Mouse (Mus musculus) ES-Bruce4 (cell line): Measurements from ENCODE around the gene E330009J07Rik. TPM values are rescaled to one million over a fixed set of nuclear protein-coding genes. Genes with fewer than 3 reads are reported as not detected.
A peak's percentile ranks its signal among the peaks of the same experiment; 100 is the strongest.

Experiments
- H3K27ac ChIP-seq: 2 replicates; pipeline ENCODE4 v1.5.1; 2012; ENCODE audit warnings: low read length, inconsistent platforms; ENCODE audit not compliant: insufficient read depth
- H3K27me3 ChIP-seq: 2 replicates; pipeline ENCODE4 v1.6.1; 2012; ENCODE audit warnings: mild to moderate bottlenecking, low read length, inconsistent platforms; ENCODE audit not compliant: control insufficient read depth, poor library complexity, insufficient read depth, severe bottlenecking
- H3K36me3 ChIP-seq: 2 replicates; pipeline ENCODE4 v1.6.1; 2012; ENCODE audit warnings: inconsistent platforms, mild to moderate bottlenecking, low read length, moderate library complexity; ENCODE audit not compliant: control insufficient read depth, poor library complexity, insufficient read depth, severe bottlenecking
- H3K4me1 ChIP-seq: one replicate; pipeline ENCODE4 v1.8.1; 2011; ENCODE audit warnings: low read length; ENCODE audit not compliant: control insufficient read depth, insufficient read depth
- H3K4me3 ChIP-seq: 2 replicates; pipeline ENCODE4 v1.5.1; 2011; ENCODE audit warnings: low read depth, mild to moderate bottlenecking, low read length
- H3K9ac ChIP-seq: 2 replicates; pipeline ENCODE4 v1.6.1; 2012; ENCODE audit warnings: low read depth, mild to moderate bottlenecking, inconsistent platforms; ENCODE audit not compliant: poor library complexity, severe bottlenecking
- H3K9me3 ChIP-seq: replicated peaks from 2 replicates; pipeline ENCODE4 v1.6.1; 2012; ENCODE audit warnings: mild to moderate bottlenecking, low read length, inconsistent platforms; ENCODE audit not compliant: control insufficient read depth, poor library complexity, insufficient read depth, severe bottlenecking
- CTCF ChIP-seq: IDR thresholded peaks from one replicate; pipeline ENCODE4 v1.8.1; 2011; ENCODE audit warnings: low read depth, low read length
- EP300 ChIP-seq: IDR thresholded peaks from 2 replicates; pipeline ENCODE4 v1.6.1; 2011; ENCODE audit warnings: low read depth, low read length; ENCODE audit not compliant: insufficient read depth
- POLR2A ChIP-seq: IDR thresholded peaks from one replicate; pipeline ENCODE4 v1.8.1; 2011; ENCODE audit warnings: low read length; ENCODE audit not compliant: insufficient read depth
- polyA plus RNA-seq: library from polyadenylated mRNA; stranded (reverse); fragments of >200 nt; gene quantifications from 2 replicates; pipeline ENCODE4 v1.2.4, GENCODE M21; 2011; ENCODE audit warnings: low read depth; ENCODE audit not compliant: missing spikeins, insufficient read depth, insufficient read length

E330009J07Rik gene
- polyA plus RNA-seq, 1 experiment = 6.4 TPM

DNA sequence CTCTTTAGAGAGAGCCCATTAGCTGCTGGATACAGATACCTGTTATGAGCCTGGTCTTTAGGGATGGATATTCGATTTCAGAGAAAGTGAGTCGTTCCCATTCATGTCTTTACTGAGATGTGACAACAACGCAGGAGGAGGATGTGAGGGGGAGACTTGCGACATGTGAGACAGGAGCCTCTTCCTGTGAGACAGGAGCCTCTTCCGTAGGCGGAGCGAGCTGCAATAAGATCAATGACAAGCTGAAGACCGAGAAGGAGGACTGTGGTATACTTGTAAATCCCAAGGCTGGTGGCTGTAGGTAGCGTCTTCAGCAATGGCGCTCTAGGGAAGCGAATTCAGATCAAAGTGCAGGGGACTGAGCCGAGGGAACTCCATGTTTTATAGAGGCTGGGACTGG lies 3.8 kb upstream of the E330009J07Rik start:
- no peak for TF ChIP-seq EP300
- TF ChIP-seq CTCF = no peak
- no peak for TF ChIP-seq POLR2A
- H3K9ac ChIP-seq = no peak overlapping the region
- H3K27ac ChIP-seq = no peak overlapping the region
- H3K36me3 ChIP-seq = no peaks in the 10 kb centered on the region
- H3K4me1 ChIP-seq = no peaks in the 10 kb centered on the region
- H3K4me3 ChIP-seq = no peak overlapping the region
- H3K9me3 ChIP-seq = no peaks in the 10 kb centered on the region
- peaks cover 5% of the 10 kb centered on the region; the same call in 1 of the 2 replicates for H3K27me3 ChIP-seq

DNA sequence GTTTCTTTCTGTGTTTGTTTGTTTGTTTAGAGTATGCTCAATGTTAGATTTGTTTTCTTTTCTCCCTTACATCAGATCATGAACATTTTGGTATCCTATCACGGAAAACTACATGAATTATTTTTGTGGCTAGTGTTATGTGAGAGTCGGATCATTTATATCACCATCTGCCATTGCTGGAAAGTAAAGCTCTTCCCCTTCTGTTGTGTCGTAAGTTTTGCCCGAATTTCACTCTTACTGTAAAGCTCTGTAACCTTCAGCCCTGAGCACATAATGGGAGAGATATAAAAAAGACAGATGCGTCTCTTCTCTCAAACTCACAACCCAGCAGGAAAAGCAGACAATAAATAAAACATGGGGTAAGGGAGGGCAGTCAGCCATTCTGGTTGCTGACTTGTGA lies 3.0 kb upstream of the E330009J07Rik start, which contains the start of gene Wee2:
Gene Wee2 (plus strand): TSS at position 153 of the 400 bp plus-strand sequence.
- no peaks in the 10 kb centered on the region for H3K4me1 ChIP-seq
- peaks cover 7% of the 10 kb centered on the region for H3K27me3 ChIP-seq
- H3K9ac ChIP-seq = no peak within 1 kb of the TSS
- H3K36me3 ChIP-seq = no peaks in the 10 kb centered on the region
- no peak within 1 kb of the TSS for H3K4me3 ChIP-seq
- H3K27ac ChIP-seq = no peak within 1 kb of the TSS
- H3K9me3 ChIP-seq = no peaks in the 10 kb centered on the region
- no peak for TF ChIP-seq EP300
- no peak for TF ChIP-seq CTCF
- TF ChIP-seq POLR2A = no peak

DNA sequence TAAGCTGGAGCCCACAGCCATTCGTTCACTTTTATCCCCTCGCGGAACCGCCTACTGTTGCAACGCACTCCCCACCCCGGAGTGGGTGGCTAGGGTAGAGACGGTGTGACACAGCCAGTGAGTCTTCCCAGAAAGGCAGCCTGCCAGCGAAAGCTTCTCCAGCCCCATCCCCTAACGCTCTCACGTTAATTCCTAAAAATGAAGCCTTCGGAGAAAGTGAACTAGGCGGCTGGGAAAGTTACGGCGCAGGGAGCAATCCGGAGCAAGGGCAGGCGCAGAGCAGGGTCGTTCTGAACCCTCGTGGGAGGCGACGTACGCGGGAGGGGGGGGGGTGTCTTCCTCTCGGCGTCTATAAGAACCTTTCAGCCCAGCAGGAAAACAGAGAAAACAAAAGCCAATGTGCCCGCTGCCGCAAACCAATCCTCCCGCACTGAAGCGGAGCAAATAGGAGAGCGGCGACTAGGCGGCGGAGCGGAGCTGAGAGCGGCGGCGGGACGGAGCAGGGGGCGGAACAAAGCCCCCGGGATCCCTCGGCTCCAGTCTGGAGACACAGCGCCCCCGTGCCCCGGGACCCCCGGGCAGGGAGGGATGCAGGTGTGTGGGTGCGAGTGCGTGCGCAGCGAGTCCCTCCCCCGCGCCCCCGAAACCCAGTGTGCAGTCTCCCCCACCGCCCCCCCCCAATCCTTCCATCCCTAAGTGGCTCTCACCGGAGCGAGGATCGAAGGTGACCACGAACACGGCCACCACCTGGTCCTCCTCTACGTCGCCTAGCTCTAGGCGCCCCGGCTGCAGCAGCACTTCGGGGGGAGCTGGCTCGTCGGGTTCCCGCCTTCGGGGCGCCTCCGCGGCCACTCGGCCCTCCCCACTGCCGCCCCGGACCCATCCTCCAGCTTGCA lies 536 bp downstream of the E330009J07Rik start:
- H3K9me3 ChIP-seq = no peaks in the 10 kb centered on the region
- H3K27me3 ChIP-seq = peaks cover 7% of the 10 kb centered on the region
- H3K9ac ChIP-seq = peak overlapping the region; percentile 81
- no peak overlapping the region for H3K27ac ChIP-seq
- peak overlapping the region; percentile 82 for H3K4me3 ChIP-seq
- no peaks in the 10 kb centered on the region for H3K4me1 ChIP-seq
- TF ChIP-seq POLR2A (no peak), CTCF (no peak), EP300 (no peak)
- no peaks in the 10 kb centered on the region for H3K36me3 ChIP-seq

DNA sequence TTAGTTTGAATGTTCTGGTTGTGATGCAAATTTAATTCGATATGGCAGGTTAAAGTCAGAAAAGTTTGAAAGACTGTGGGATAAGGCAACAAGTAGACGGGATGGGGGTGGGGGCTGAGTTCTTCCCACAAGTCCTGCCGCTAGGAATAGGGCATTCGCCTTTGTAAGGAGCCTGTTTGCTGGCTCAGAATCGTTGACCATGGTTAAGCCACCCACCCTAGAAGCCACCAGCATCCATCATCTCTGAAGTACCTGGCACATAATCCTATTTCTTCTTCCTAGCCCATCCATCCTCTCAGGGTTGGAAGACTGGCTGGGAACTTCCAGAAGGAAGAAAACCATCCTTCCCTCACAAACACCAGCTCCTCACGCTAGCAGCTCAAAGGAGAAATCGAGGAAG lies 1.2 kb downstream of the E330009J07Rik start:
- no peak for TF ChIP-seq EP300
- TF ChIP-seq POLR2A = no peak
- TF ChIP-seq CTCF = no peak
- Histone ChIP-seq H3K4me3 (peak overlapping the region; percentile 82), H3K36me3 (no peaks in the 10 kb centered on the region), H3K9ac (peak overlapping the region; percentile 81), H3K27ac (no peak overlapping the region), H3K27me3 (peaks cover 7% of the 10 kb centered on the region), H3K9me3 (no peaks in the 10 kb centered on the region), H3K4me1 (no peaks in the 10 kb centered on the region)

GRCm38 (mm10) chr6:40432346-40433275 lies 3.3 kb downstream of the E330009J07Rik start:
- Histone ChIP-seq H3K4me1 (no peaks in the 10 kb centered on the region), H3K9me3 (no peaks in the 10 kb centered on the region), H3K27me3 (peaks cover 7% of the 10 kb centered on the region), H3K9ac (no peak overlapping the region), H3K27ac (no peak overlapping the region), H3K4me3 (no peak overlapping the region), H3K36me3 (no peaks in the 10 kb centered on the region)
- no peak for TF ChIP-seq POLR2A
- TF ChIP-seq EP300 = no peak
- no peak for TF ChIP-seq CTCF
